Mouse (Mus musculus) gonadal fat pad, adult 2 months (tissue): ENCODE measurements at regions not wholly inside any gene's neighbourhood (a gene's known extent, or its start where the extent isn't known, plus 50 kb on each side); places are given as distances from the start of the nearest gene placed in this dataset.

Experiments used
- DNase-seq: peaks from one replicate; pipeline ENCODE4 v3.0.0-alpha.2; 2012; ENCODE audit warnings: low read depth

- no peak for DNase-seq
Measured at GRCm38 (mm10) chr9:47391669-47392068, 138.3 kb upstream of the Cadm1 start.

DNA sequence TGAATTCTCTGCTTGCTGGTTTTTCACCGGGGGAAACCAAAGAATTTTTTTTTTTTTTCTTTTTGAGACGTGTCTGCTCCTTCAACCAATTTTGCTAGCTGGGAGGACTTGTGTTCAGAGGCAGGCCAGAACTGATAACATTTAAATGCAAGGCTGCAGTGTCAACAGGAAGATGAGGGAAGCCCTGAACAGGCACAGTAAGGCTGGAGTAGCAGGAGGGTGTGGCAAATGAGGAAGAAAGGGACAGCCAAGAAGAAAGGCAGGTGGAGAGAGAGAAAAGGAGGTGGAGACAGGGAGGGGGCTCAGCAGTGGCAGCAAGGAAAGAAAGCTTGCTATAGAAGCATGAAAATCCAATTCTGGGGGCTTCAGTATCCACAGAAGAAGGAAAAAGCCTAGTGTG, 130.4 kb upstream of the Cadm1 start:
- no peak for DNase-seq

DNA sequence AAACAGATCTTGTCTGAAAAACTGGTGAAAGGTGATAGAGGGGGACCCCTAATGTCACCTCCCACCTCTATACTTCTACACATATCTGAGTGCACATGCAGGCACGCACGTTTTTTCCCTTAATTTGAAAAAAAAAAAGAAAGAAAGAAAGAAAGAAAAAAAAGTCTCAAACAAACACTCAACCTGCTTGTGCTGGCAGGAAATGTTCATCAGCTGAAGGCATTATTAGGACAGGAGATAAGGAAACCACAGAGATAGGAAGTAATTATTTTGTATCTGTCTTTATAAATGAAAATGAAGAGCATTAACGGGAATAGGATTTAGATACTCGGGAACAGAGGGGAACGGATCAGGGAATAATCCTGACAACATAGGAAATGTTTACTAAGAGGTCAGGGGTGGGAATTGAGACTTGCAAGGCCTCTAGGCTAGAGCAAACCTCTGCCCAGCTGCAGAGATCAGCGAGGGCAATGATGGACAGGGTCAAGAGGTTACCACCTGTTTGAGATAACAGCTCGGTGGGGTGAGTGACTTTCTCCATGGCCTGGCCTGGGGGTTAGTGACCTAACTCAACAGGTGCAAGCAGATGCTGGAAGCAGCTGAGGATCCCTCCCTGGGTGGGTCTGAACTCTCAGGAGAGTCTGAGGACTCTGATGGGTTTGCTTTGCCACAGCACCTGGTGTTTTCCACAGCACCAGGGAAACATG, 129.7 kb upstream of the Cadm1 start:
- no peak for DNase-seq

DNA sequence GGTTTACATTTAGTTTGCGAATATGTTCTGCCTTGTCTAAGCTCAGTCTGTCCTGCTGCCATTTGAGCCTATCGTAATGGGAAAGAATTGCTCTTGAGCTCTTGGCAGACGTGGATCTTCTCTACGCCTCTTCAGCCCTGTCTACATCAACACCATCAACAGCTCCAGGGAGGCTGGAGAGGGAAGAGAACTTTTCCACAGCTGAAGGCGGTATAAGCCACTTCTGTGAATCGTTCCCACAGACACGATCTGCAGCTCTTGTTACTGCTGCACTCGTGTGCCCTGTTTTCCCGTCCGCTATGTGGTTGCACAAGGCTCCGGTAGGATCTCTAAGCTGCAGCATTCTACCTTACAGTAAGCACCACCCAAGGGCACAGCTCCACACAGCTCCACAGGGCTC, 128.5 kb upstream of the Cadm1 start:
- no peak for DNase-seq

DNA sequence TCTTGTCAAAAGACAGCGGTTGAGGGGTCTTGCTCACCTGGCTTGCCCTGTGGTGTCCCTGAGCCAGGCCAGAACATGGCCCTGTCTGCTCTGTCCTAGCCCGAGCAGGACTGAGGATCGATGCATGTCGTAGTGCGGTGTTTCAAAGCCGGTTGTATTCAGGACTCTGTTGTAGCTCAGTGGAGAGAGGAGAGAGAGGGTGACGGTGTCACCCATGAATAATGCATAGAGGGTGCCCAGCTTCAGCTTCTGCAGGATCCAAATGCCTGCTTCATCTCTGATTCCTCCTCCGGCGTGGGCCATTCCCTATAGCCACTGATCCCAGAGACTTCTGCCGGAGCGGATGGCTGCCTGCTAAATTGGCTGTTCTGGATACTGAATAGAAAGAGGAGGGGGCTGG, 126.7 kb upstream of the Cadm1 start:
- no peak for DNase-seq

DNA sequence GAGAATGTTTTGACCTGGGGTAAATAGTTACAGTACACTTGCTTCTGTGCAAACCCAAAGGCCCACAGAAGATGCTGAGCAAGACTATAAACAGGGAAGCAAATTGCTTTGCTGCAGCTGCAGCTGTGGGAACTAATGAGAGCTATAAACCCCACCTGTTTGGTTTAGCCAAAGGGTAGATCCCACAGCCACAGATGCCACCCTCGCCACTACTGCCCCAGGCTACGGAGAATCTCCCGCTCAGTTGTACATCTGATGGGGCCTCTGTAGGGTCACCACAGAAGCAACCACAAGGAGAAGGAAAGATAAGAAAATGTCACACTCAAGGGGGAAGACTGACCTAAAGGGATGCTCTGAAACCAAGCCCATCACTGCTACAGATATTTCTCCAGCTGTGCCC, 125.2 kb upstream of the Cadm1 start:
- DNase-seq: no peak

DNA sequence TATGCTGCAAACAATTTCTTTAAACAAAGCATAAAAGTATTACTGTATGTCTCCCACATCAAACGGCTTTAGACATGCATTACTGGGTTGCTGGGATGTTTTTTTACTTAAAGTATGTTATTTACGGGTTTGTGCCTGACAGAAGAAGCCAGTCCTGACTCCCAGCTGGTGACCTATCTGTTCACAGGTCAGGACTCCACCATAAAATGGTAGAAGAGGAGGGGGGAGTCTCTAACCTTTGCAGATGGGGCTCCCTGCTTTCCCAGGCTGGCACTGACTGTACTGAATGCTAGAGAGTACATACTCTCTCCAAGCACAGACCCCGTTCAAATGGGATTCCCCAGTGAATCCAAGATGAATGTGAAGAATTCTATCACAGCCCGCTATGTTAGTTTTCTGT, 124.4 kb upstream of the Cadm1 start:
- DNase-seq: no peak

GRCm38 (mm10) chr9:47407007-47407670, 122.8 kb upstream of the Cadm1 start:
- DNase-seq: no peak

GRCm38 (mm10) chr9:47408061-47408460, 121.9 kb upstream of the Cadm1 start:
- no peak for DNase-seq

DNA sequence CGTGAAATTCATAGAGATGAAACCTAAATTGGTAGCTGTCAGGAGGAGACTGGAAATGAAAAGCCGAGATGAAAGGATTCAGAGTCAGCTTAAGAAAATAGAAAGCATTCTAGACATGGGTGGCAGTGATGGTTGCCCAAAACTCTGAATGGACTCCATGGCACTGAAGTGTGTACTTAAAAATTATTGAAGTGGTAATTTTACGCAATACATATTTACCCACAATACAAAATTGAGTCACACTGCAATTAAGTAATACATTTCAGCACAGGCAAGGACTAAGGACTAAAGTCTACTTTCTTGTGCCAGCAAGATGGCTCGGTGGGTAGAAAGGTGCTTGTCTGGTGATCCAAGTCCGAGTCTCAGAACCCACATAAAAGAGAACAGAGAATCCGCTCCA, 120.4 kb upstream of the Cadm1 start:
- no peak for DNase-seq

DNA sequence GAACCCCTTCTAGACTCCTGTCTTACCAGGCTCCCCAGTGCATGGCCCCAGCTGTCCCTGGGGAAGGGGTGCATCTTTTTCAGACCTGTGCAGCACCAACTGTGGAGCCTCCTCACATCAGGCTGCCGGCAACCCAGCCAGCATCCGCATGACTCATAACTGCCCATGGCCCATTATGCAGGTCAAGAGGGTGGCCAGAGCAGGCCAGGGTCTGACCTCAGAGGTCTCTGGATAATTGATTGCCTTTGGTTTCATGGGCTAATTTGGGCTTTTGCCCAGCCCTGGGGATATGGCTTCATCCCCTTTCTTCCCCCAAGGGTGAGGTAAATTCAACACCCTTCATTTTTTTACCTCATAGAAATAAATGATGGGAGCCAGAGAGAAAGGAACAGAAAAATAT, 117.2 kb upstream of the Cadm1 start:
- DNase-seq: no peak

DNA sequence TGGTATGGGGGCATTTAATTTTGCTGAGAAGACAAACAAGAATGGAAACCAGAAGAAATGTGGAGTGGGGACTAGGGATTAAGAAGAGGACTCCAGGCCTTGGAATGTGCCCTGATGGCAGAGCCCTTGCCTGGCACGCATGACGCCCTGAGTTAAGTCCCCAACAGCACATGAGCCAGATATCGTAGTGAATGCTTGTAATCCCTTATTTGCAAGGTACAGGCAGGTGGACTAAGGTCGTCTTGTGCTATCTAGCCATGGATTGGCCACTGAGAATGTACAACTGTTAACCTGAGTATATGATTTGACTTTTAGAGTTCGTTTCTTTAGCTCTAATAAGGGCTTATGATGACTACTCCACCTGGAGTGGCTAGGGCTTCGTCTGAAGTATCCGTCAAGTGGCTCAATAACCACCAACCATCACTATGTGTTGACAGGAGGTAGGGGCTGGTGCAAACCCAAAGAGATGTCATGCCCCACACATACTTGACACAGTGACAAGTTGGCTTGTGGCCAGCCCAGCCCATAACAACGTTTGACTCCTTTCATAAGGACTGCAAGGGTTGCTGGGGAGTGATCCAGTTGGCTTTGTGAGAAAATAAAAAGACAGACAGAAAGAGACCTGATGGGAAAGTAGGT, 115.5 kb upstream of the Cadm1 start:
- no peak for DNase-seq

GRCm38 (mm10) chr9:47422151-47422599, 107.8 kb upstream of the Cadm1 start:
- no peak for DNase-seq

DNA sequence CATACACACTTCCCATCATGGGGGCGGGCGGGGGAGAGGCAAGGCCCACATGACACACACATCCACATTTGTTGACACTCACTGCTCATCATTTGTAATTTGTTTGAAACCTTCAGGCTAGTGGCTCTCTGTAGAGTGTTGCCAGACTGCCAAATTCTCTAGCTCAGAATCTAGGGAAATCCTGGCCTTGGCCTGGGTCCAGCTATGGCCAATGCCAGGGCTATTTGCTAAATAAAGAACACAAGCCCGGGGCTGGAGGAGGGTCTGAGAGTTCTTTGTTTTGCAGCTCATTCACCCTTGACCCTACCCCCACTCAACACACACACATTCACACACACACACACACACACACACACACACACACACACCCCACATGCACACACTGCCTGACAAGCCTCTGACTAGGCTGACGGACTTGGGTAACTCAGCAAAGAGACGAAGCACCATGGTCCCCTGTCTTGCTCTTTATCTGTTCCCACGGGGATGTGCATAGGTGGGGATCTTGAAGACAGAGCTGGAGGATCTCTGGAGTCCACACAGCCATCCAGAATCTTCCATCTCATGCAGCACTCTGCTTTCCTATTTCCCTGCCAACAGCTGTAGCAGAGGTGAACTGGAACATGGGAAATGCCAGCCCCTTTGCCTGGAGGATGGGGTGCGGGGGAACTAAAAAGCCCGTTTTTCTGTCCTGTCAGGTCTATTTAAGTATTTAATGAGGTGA, 107.1 kb upstream of the Cadm1 start:
- DNase-seq: no peak

- no peak for DNase-seq
Measured at GRCm38 (mm10) chr9:47423462-47423832, 106.5 kb upstream of the Cadm1 start.

- DNase-seq: no peak
Measured at GRCm38 (mm10) chr9:47424191-47424590, 105.8 kb upstream of the Cadm1 start.

- no peak for DNase-seq
Measured at GRCm38 (mm10) chr9:47426712-47427111, 103.3 kb upstream of the Cadm1 start.

GRCm38 (mm10) chr9:47428710-47429341, 101.1 kb upstream of the Cadm1 start:
- no peak for DNase-seq

GRCm38 (mm10) chr9:47429691-47430090, 100.3 kb upstream of the Cadm1 start:
- no peak for DNase-seq

DNA sequence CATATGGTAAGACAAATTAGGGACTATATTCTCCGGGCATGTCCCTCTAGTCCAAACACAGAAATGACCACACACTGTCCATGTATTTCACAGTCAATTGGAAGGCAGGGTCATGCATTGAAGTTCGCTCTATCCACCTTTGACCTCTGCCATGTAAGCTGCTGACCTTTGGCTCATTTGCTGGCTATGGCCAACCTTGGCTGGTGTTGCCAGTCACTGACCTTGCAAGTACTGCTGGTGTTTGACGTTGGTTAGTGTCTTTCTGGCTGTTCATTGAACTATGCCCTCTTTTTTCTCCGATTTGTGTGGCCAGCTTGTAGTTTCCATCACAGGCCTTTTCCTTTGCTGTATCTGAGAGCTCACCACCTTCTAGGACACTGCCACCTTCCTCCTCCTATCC, 97.3 kb upstream of the Cadm1 start:
- DNase-seq: no peak

DNA sequence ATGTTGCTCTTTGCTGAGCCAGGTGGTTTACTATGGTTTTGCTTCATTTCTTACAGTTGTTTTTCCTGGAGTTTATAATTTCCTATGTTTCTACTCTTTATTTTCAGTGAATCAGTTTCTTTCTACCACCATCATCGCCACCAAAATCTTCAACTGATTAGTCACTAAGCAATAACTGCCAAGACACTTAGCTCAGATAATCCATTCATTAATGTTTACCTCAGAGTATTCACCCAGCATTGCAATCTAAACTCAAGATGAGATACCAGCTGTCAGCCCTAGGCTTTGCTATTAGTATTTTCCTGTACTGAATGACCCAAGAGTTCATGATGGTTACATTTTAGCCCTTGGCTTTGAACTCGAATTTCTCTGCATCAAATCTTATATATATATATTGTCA, 96.8 kb upstream of the Cadm1 start:
- DNase-seq: no peak

DNA sequence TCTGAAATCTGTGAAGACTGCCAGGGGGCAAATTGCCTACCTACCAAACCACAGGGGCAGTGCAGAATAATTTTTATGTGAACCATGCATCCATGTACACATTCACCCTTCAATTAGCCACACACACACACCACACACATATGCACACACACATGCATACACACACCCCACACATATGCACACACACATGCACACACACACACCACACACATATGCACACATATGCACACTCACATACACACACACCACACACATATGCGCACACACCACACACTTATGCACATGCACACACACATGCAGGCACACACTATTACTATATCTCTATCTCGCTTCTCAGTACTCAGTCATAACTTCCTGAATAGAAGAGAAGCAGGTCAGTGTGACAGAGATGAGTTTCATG, 95.9 kb upstream of the Cadm1 start:
- no peak for DNase-seq
